Mouse (Mus musculus): ENCODE data around the gene Wbp11. TPM values are rescaled to one million over a fixed set of nuclear protein-coding genes. Genes with fewer than 3 reads are reported as not detected.

The Wbp11 gene
- polyA plus RNA-seq (2012; rRNA removed; ENCODE audit: low replicate concordance), result 29.3 and 44.0 TPM in 2 replicates

DNA sequence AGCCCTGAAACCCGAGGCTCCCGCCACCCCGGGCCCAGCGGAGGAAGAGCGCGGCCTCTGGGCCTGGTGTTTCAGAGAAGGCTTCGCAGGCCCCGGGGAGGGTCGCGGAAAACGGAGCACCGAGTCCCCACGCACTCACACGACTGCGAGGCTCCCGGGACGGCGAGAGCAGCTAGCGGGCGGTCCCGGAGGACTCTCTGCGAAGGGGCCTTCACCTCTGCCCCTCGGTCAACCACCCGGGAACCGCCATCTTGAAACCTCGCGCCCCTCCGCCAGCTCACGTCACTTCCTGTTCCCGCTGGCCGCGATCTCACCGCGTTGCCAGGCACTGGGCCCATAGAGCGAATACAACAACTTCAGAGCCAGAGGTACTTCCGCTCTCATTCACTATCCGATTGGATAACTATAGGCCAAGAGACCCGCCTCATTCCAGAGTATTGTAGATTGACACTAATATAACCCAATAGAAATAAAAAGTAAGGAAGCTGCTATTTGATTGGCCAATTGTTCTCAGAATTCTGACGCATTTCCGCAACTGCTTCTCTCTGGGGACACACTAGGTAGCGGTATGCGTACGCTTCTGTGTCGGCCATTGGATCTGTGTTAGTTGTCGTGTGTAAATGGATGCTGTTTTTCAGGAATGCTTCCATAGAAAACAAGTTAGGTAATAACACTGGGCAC, at the start of gene Wbp11:
TSS of gene Wbp11 (minus strand) at position 353 of the 681 bp plus-strand sequence.

DNA sequence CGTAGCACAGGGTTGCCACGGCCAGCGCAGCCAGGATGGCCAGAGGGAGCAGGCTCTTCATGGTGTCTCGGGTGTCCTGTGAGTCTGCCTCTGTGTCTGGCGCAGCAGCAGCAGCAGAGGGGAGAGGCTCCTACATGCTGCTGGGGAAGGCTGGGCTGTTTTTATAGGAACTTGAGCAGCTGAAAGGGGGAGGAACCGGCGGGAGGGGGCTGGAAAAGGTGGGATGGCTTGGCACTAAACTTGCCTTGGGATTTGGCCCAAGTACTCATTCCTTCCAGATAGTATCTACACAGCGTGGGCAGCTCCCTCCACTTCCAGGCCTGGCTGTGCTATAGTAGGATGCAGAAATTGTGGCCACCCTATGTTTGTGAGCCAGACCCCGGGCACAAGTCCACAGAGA, 47.6 kb upstream of the Wbp11 start, which contains the start of gene Mgp:
TSS of gene Mgp (minus strand) at position 154 of the 400 bp plus-strand sequence.

DNA sequence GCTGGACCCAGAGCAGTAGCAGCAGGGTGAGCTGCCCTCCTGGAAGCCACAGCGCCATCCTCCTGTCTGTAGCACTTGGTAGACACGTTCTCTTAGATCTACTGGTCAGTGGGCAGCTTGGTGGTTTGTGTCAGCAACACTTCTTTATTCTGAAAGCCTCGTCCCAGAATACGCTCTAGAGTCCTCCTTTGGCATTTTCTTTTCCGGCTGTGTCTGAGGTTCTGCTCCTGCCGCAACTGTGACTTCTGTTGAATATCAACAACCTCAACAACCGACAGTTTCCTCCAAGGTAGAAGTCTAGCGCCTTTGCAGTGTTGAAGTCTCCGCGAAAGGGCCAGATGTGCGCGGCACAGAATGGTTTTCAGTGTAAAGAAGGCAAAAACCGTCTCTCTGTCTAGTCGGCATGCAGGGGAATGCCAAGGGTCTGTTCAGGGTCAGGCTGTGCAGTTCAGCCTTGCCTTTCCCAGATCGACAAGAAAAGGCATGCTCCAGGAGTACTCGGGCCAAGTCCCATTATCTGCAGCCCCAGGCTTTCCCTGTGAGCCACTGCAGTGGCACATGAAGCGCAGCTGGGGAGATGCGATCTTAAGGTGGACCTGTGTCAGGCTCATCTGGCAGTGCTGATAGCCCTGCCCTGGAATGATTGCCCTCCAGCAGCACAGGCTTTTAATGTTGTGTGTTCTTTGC, 29.3 kb upstream of the Wbp11 start, which contains the start of gene Art4:
TSS of gene Art4 (minus strand) at position 548 of the 687 bp plus-strand sequence.

DNA sequence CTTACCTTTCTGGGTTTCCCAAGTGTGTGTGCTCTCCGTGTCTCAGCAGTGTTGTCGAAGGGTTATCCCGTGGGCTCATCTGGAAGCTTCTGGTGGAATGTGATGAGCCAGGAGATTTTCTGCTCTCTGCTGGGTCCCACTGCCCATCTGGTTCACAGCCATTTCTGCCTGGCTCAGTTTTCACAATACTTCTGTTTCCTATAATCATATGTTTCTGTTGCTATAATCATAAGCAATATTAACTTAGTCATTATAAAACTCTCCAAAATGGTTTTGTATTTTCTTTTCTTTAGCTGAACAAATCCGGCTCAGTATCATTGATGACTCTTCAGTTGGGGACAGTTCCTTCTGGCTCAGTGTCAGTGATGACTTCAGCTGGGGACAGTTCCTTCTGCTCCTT, 7.3 kb upstream of the Wbp11 start, which contains the start of gene Smco3:
TSS of gene Smco3 (minus strand) at position 101 of the 400 bp plus-strand sequence.

DNA sequence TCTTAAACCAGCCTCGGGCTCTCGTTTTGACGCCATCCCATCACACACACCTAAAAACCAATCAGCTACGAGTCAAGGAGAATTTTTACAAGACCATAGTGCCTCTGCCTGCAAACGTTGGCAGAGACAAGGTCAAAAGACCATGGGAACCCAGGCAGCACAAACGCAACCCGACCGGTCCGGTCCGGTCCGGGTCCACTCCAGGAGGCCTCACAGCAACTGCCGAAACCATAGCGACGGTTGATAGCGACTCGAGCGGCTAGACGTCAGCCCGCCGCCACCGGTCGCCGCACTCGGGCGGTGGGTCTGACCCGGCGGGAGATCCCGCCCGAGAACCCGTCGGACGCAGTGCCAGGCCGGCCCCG, 535 bp downstream of the Wbp11 start, which contains the start of gene BC049715:
TSS of gene BC049715 (plus strand) at position 111 of the 365 bp plus-strand sequence.

DNA sequence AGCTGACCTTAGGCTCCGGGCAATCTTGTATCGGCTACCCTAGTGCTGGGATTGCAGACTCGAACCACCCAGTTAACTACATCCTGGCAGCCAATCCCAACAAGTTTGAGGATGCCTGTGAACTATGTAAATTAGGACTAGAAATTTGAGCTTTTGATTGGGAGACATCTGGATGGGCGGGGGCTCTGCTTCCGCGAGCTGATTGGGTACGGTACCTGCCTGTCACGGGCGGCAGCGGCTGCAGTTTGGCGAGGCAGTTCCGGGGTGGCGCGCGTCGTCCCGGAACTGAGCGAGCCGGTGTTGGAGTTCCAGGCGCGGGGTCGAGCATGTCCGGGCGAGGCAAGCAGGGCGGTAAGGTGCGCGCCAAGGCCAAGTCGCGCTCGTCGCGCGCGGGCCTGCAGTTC, 20.0 kb downstream of the Wbp11 start, which contains the start of gene H2afj:
TSS of gene H2afj (plus strand) at position 231 of the 404 bp plus-strand sequence.

DNA sequence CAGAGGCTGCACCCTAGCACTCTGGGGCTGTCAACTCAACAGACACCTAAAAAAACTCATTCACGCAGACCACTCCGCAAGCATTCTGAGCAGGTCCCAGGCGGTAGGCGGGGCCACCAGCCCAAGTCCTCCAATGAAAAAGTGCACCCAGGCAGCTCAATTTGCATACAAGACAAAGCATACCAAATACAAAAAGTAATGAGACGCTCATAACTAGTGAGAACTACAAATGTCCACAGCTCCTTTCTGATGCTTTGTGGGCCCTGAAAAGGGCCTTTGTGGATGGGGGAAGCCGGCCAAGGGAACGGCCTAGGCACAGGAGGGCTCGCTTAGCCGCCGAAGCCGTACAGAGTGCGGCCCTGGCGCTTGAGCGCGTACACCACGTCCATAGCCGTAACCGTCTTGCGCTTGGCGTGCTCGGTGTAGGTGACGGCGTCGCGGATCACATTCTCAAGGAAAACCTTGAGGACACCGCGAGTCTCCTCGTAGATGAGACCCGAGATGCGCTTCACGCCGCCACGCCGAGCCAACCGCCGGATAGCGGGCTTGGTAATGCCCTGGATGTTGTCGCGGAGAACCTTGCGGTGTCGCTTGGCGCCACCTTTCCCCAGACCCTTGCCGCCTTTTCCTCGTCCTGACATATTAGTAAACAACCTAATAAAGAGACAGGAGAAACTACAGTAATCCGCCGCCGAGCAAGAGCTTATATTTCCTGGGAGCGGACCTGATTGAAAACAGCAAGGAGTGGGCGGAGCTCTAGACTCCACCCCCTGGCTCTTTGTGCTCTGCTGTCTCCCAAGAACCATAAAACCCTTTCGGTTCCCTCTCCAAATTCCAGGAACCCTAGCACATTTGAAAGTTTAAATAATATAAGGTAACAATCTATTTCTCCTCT, 24.0 kb downstream of the Wbp11 start, which contains the start of gene Hist4h4:
TSS of gene Hist4h4 (minus strand) at position 677 of the 895 bp plus-strand sequence.

DNA sequence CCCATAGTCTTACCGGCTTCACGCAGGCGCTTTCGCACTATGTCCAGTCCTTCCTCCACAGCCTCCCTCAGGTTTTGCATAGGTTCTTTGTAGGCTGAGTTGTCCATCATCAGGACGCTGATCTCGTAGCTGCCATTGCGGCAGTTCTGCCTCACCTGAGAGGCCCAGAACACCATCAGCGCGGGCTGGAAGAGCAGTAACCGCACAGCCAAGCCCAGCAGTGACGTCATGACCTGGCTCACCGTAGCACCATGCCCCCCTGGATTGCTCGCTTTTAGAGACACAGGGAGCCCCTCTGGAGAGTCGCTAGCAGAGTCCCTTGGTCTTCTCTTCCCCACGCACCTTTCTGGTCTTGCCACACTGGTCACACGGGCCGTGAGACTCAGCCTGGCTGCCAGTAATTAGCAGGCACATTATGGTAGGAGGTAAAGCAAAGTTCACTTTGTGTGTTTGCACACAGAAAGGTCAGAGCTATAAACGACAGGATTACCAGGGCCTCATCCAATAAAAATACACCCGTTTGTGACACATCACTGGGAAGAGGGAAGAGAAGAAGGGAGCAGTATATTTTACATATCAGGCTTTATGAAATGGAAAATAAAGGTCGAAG, 46.6 kb downstream of the Wbp11 start, which contains the start of gene Gucy2c:
TSS of gene Gucy2c (minus strand) at position 389 of the 610 bp plus-strand sequence.

Other genes with a start within 250 kb of the Wbp11 start
- 39.3 and 63.3 TPM in 2 replicates for gene Plbd1, start 166.3 kb downstream of the Wbp11 start, polyA plus RNA-seq (2012; rRNA removed; ENCODE audit: low replicate concordance)
- gene Gucy2c, start 46.5 kb downstream of the Wbp11 start, polyA plus RNA-seq (2012; rRNA removed; ENCODE audit: low replicate concordance), result 0.05 TPM in 1 of 2 replicates, not detected in the other
- gene Hist4h4, start 23.8 kb downstream of the Wbp11 start, polyA plus RNA-seq (2012; rRNA removed; ENCODE audit: low replicate concordance), result 0.55 and 2.4 TPM in 2 replicates
- 87.6 and 426 TPM in 2 replicates for gene H2afj, start 20.0 kb downstream of the Wbp11 start, polyA plus RNA-seq (2012; rRNA removed; ENCODE audit: low replicate concordance)
- 0.23 and 0.79 TPM in 2 replicates for gene BC049715, start 607 bp downstream of the Wbp11 start, polyA plus RNA-seq (2012; rRNA removed; ENCODE audit: low replicate concordance)
- gene Smco3, start 7.2 kb upstream of the Wbp11 start, polyA plus RNA-seq (2012; rRNA removed; ENCODE audit: low replicate concordance), result 0.37 and 0.43 TPM in 2 replicates
- gene Art4, start 29.5 kb upstream of the Wbp11 start, polyA plus RNA-seq (2012; rRNA removed; ENCODE audit: low replicate concordance), result 1.4 and 1.8 TPM in 2 replicates
- 127 and 139 TPM in 2 replicates for gene Mgp, start 47.6 kb upstream of the Wbp11 start, polyA plus RNA-seq (2012; rRNA removed; ENCODE audit: low replicate concordance)
- 0.29 and 0.53 TPM in 2 replicates for gene Erp27, start 93.9 kb upstream of the Wbp11 start, polyA plus RNA-seq (2012; rRNA removed; ENCODE audit: low replicate concordance)
- 0.01 TPM in 1 of 2 replicates, not detected in the other for gene Pde6h, start 95.6 kb upstream of the Wbp11 start, polyA plus RNA-seq (2012; rRNA removed; ENCODE audit: low replicate concordance)
- gene Arhgdib, start 113.7 kb upstream of the Wbp11 start, polyA plus RNA-seq (2012; rRNA removed; ENCODE audit: low replicate concordance), result 207 and 281 TPM in 2 replicates

Data from mammary gland, adult 2 months (tissue).